12 mouse cellular contexts compared by ENCODE assay signal in genomic region chr5:64102717-64103075, GRCm38 (mm10). TPM values are rescaled to one million over a fixed set of nuclear protein-coding genes. Genes with fewer than 3 reads are reported as not detected.
DNase-seq lines count a peak whose midpoint lies in the region; ATAC-seq lines count a peak whose summit lies in the region.
"Had no signal": no experiment of that assay in that cellular context is flagged by ENCODE, and none has a peak within 500 bp of the region (broad histone marks: within the 10 kb centered on the region; RNA-seq: fewer than 3 reads in every experiment).

No protein-coding gene starts in this region.

- ATAC-seq in liver, embryonic 13.5 days (ENCODE audit: low read depth) = peak; percentile 58
- ATAC-seq in neutrophil, adult 5-6 weeks (ENCODE audit: extremely low read depth, insufficient number of reproducible peaks, low FRiP score, poor library complexity, severe bottlenecking) = peak; percentile 39
- ATAC-seq: hindbrain, embryonic 16.5 days had no signal

- H3K4me2 ChIP-seq in liver, embryonic 13.5 days = peak overlapping the region; percentile 23; the same call in 1 of the 2 replicates
- H3K4me2 ChIP-seq: limb, embryonic 15.5 days; midbrain, embryonic 11.5 days had no signal

- DNase-seq in CD4-positive helper T cell, adult 2 months (ENCODE audit: low read depth, low spot score) = peak; percentile 43
- DNase-seq in R1 (ENCODE audit: low read depth, low spot score) (peak; percentile 62), MN1 (ENCODE audit: low spot score) (no peak), adipocyte (ENCODE audit: low spot score) (no peak)
- peak; percentile 6 for DNase-seq in liver, embryonic 13.5 days
- no peak for DNase-seq in kidney, postnatal 4 days
- no peak for DNase-seq in layer of hippocampus, adult 9-11 months
- DNase-seq: gastrocnemius, adult 2 months had no signal

- H3K4me3 ChIP-seq in liver, embryonic 13.5 days (replicated peaks) = no peak overlapping the region
- H3K4me3 ChIP-seq: gastrocnemius, adult 2 months; limb, embryonic 15.5 days had no signal

- H3K9me3 ChIP-seq in liver, embryonic 13.5 days (replicated peaks) = no peaks in the 10 kb centered on the region
- H3K9me3 ChIP-seq: limb, embryonic 15.5 days had no signal

- H3K27ac ChIP-seq in liver, embryonic 13.5 days = peak overlapping the region; percentile 67
- H3K27ac ChIP-seq: gastrocnemius, adult 2 months; limb, embryonic 15.5 days had no signal

- peaks cover 38% of the 10 kb centered on the region for H3K36me3 ChIP-seq in liver, embryonic 13.5 days

- WGBS in liver, embryonic 13.5 days (ENCODE audit: insufficient replicate concordance) = 16% methylated on average over 7 of the region's 7 CpGs

- no peaks in the 10 kb centered on the region for H3K27me3 ChIP-seq in liver, embryonic 13.5 days
- H3K27me3 ChIP-seq: limb, embryonic 15.5 days had no signal

- peaks cover 16% of the 10 kb centered on the region for H3K4me1 ChIP-seq in liver, embryonic 13.5 days (replicated peaks)
- H3K4me1 ChIP-seq: limb, embryonic 15.5 days had no signal

- no peak overlapping the region for H3K9ac ChIP-seq in liver, embryonic 13.5 days
- H3K9ac ChIP-seq: limb, embryonic 15.5 days had no signal

RNA-seq across cellular contexts. Expression of gene Pgm2, which starts 9.9 kb away (rescaled TPM):
- 25.4 and 31.1 TPM in 2 replicates for polyA plus RNA-seq in liver, embryonic 13.5 days (2015; fragmentation: Nextera tagmentation; extraction: Ambion mirVana)
- 24.9 and 25.6 TPM in 2 replicates for total RNA-seq in neutrophil, adult 5-6 weeks (2017)

RNA-seq across cellular contexts. Expression of gene Tbc1d1, which starts 53.4 kb away (rescaled TPM):
- polyA plus RNA-seq in liver, embryonic 13.5 days (2015; fragmentation: Nextera tagmentation; extraction: Ambion mirVana) = 7.0 and 10.2 TPM in 2 replicates
- total RNA-seq in neutrophil, adult 5-6 weeks (2017) = 87.0 and 89.8 TPM in 2 replicates

Comparison
In these comparisons a context has a peak if more than half of its experiments do, and no peak if none do; other contexts are left out.
1. DNase-seq: peak in CD4-positive helper T cell, adult 2 months (single experiment), R1 (single experiment) and liver, embryonic 13.5 days (single experiment); none in MN1 (single experiment), kidney, postnatal 4 days (0 of 2), layer of hippocampus, adult 9-11 months (single experiment) and adipocyte (single experiment).